Mouse (Mus musculus) gastrocnemius, postnatal 4 days (tissue): ENCODE data around the gene Rgs17. TPM values are rescaled to one million over a fixed set of nuclear protein-coding genes. Genes with fewer than 3 reads are reported as not detected.
A peak's percentile ranks its signal among the peaks of the same experiment; 100 is the strongest.
"Not testable (repeated sequence)": the region's sequence is repeated elsewhere in the genome, so short reads cannot be mapped to it uniquely, and the experiment has no call there.

ENCODE experiments used
- DNase-seq, 2 experiments: peaks; one replicate each; pipeline ENCODE4 v3.0.0; 2021 to 2022; ENCODE audit warnings: low spot score in 2 of 2, mixed read lengths in 2 of 2
- long read RNA-seq, 2 experiments: library from polyadenylated mRNA; stranded (forward); transcript quantifications; one replicate each; pipeline ENCODE4 v2.0.0; 2021
- total RNA-seq, 2 experiments: library from RNA; stranded (reverse); gene quantifications; 2 replicates each; pipeline ENCODE4 v1.2.3; 2021

Gene Rgs17
- under 1 TPM; 0.31 to 0.37 TPM for total RNA-seq
- long read RNA-seq, experiment 1: 0 reads
- long read RNA-seq, experiment 2: 0 reads

DNA sequence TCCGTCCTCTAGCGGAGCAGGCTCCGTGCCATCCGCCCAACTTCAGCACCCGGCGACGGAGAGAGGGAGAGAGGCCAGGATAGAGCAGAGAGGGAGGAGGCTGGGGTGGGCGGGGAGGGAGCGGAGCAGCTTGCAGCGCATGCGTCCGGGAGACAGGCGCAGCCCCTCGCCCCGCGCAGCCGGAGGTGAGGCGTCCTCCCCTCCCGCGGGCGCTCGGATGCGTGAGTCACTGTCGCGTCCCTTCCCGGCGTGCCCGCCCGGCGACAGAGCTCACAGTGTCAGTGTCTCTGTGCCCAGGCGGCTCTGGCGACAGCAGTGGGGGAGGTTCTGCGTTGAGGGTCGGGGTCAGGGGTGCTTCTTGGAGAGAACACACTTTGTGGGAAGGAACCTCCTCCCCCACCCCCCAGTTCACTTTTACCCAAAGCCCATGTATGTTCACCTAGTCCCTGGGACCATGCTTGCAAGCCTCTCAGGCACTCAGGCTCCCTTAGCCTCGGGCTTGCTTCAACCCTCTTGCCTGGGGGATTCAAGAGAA is at the start of gene Rgs17:
Rgs17 (minus strand) TSS at position 107 of the 535 bp plus-strand sequence.
- peak; percentile 25 to 30 for DNase-seq

DNA sequence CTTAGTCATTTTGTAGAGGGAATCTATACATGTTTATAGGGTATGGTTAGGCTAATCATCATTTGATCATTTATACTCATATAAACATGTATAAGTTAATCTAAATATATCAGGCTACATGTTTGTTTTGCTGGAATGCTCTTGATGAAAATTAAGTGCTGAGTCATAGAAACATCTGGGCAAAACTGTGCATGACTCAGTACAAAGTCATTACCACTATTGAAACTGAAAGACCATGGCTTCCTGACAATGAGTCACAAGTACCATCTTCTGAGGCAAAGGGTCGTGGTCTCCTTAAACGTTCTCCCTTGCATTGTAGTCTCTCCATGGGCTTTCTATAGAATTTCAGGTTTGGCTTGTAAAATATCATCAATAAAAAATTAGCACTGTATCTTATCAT is 45.5 kb upstream of the Rgs17 start:
- no peak for DNase-seq

GRCm38 (mm10) chr10:5953787-5954186 is 31.6 kb upstream of the Rgs17 start:
- not testable (repeated sequence) for DNase-seq

- no peak for DNase-seq
Observed at GRCm38 (mm10) chr10:5924261-5924660, 2.1 kb upstream of the Rgs17 start.

GRCm38 (mm10) chr10:5923096-5923495 is 896 bp upstream of the Rgs17 start:
- no peak for DNase-seq

DNA sequence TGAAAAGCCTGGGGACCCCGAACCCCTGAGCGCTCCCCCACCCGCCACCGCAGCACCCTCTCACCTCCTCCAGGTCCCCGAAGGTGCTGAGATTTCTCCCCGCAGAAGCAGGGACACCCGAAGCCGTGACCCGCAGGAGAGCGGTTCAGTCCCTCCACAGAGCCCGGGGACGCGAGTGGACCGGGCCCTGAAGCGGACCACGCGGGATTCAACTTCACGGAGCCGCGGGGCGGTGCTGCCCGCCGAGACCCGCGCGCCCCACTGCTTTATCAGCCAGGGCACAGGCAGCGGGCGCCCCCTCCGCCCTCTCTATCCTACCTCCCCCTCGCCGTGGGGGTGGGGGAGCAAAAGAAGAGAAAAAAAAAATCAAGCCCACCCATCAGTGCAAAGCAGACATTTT is 429 bp downstream of the Rgs17 start:
- DNase-seq: peak in 1 of 2 experiments; percentile 7

- DNase-seq: no peak
Observed at GRCm38 (mm10) chr10:5921031-5921551, 1.1 kb downstream of the Rgs17 start.

DNA sequence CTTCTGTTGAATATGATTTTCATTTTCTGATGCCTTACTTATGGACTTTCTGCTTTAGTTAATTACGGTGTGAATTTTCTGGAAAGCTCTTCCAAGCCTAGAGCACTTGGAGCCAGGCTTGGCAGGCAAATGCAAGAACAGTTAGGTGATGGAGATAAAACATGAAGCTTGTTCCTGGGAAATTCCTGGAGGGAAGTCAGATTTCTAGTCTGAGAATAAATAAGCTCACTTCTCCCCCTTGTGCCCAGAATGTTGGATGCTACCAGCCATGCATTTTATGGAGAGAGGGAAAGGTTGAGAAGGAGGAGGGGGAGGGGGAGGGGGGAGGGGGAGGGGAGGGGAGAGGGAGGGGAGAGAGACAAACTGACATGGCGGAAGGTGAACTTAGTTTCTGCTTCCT is 17.8 kb downstream of the Rgs17 start:
- no peak for DNase-seq

GRCm38 (mm10) chr10:5901777-5902176 is 20.4 kb downstream of the Rgs17 start:
- no peak for DNase-seq

DNA sequence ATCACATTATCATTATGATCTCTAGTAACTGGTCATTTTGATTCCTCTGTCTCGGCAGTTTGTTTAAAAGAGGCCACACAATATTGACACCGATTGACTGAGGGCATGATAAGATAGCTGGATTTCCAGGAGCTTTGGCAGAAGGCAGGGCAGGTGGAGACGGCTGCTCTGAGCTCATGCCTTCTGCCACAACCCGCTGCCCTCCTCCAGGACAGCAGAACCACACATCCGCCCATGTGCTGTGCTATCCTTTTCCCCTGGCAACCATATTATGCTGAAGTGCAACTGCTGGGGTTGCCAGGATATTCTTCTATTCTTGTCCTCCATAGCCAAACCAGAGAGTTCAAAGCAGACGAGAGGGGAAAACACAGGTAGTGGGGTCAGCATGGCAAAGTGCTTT is 21.5 kb downstream of the Rgs17 start:
- DNase-seq: no peak

GRCm38 (mm10) chr10:5877106-5877505 is 45.1 kb downstream of the Rgs17 start:
- no peak for DNase-seq

DNA sequence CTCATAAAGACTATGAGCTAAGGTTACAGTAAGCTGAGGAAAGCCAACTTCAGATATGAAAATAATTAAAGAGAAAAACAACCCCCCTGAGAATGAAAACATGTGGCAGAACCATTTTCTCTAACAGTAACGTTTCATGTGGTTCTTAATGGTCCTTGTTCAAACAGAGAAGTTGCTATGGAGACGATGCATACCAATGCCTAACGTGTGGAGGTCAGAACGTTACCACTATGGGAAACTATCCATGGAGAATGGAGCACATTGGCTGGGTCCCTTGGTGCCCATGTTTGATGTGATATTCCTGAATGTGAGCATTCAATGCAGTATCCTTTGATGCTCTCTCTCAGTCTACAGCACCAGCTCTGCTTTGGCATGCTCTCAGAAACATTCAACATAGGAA is 51.1 kb downstream of the Rgs17 start:
- no peak for DNase-seq

- DNase-seq: no peak
Observed at GRCm38 (mm10) chr10:5867981-5868552, 54.1 kb downstream of the Rgs17 start.

DNA sequence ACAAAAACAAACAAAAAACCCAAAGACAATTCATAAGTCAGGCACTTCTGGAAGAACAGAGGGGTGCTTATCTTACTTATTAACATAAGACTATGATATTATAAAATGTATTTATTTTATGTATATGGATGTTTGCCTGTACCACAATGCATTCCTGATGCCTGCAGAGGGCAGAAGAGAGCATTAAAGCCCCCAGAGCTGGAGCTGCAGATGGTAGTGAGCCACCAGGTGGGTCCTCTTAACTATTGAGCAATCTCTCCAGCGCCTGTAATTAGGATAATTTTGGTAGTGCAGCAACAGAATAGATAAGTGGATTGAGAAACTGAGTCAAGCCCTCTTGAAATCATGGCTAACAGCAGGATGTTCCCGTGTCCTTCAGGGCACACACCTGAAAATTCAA is 56.2 kb downstream of the Rgs17 start:
- DNase-seq: no peak

DNA sequence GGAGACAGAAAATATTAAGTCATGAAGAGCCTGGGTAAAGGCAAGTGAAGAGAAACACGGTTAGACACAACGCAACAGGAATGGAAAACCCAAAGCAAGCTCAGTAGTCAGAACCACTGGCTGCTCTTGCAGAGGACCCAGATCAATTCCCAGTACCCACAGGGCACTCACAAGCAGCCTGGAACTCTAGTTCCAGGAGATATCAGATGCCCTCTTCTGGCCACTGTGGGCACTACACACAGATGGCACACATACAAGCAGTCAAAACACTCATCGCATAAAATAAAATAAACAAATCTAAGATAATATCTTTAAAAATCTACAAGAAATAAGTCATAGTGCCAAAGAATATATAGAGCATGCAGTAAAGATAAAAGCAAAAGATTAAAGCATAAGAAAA is 59.5 kb downstream of the Rgs17 start:
- no peak for DNase-seq

- no peak for DNase-seq
Observed at GRCm38 (mm10) chr10:5860849-5861248, 61.4 kb downstream of the Rgs17 start.

DNA sequence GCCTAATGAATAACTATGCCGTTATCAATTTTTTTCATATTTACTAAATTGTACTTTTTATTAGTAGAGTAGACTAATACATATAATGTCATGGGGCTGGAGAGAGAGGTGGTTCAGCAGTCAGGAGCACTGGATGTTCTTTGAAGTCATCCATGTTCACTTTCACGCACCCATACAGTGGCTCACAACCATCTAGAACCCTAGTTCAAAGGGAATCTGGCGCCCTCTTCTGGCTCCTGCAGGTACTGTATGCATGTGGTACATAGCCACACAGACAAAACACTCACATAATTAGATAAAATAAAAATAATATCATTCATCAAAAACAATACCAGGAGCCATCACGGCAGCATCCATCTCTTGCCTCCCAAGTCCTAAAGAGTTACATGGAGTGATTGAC is 62.5 kb downstream of the Rgs17 start:
- no peak for DNase-seq

GRCm38 (mm10) chr10:5857996-5858549 is 64.1 kb downstream of the Rgs17 start:
- no peak for DNase-seq

DNA sequence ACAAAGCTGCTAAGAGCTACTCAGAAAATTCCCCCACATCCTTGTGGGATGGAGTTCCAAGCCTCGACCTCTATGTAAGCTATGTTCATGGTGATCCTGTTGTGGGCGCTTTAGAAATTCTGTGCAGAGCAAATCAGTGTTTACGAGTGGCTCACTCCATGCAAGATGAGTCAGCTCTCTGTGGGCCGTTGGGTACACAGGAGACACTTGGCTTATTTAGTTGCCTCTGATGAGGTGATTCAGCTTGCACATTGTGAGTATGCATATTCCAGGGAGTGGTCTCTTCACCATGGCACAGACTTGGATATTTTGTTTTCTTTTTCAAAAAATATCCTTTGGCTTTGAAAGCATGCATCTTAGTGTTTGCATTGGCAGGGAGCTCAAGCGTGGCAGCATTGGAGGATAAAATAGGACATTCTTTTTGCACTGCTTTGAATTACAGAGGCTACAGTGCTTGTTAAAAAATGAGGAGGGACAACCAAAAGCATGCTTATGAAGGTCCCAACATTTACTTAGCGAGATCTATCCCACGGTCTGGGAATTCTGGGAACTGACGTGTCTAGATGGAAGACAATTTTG is 68.8 kb downstream of the Rgs17 start:
- DNase-seq: no peak

GRCm38 (mm10) chr10:5846939-5847338 is 75.3 kb downstream of the Rgs17 start:
- no peak for DNase-seq

GRCm38 (mm10) chr10:5841369-5841768 is 80.8 kb downstream of the Rgs17 start:
- peak in 1 of 2 experiments; percentile 21 for DNase-seq

DNA sequence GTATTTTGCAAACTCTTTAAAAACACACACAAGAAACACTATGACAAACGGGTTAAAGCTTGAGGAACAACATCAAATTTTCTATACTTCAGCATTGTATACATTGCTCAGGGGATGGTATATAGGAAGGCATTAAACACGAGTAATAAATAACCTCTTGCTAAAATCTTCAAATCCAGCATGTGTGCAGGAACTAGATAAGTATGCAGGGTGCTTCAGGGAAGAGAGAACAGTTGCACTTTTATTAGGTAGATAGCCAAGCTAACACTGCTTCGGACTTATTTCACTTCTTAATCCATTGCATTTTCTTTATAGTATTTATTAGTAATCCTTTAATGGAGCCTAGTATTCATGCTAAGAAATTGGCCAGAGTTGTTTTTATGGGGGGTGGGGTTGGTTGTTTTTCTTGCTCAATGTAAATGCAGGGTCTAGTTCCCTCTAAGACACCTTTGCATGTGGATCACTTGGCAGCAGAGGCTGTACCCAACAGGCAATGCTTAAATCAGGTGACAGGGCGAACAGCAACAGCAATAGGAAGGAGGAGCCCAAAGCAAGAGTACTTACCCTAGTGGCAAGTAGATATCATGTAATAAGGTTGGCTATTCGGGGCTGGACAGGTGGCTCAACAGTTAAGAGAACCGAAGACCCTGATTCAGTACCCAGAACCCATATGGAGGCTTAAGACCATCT is 95.7 kb downstream of the Rgs17 start:
- DNase-seq: no peak
